Mouse (Mus musculus): ENCODE data around the gene Slc22a23. TPM values are rescaled to one million over a fixed set of nuclear protein-coding genes. Genes with fewer than 3 reads are reported as not detected.
A peak's percentile ranks its signal among the peaks of the same experiment; 100 is the strongest.

Gene Slc22a23
- total RNA-seq, 1 experiment: 5.9 TPM

DNA sequence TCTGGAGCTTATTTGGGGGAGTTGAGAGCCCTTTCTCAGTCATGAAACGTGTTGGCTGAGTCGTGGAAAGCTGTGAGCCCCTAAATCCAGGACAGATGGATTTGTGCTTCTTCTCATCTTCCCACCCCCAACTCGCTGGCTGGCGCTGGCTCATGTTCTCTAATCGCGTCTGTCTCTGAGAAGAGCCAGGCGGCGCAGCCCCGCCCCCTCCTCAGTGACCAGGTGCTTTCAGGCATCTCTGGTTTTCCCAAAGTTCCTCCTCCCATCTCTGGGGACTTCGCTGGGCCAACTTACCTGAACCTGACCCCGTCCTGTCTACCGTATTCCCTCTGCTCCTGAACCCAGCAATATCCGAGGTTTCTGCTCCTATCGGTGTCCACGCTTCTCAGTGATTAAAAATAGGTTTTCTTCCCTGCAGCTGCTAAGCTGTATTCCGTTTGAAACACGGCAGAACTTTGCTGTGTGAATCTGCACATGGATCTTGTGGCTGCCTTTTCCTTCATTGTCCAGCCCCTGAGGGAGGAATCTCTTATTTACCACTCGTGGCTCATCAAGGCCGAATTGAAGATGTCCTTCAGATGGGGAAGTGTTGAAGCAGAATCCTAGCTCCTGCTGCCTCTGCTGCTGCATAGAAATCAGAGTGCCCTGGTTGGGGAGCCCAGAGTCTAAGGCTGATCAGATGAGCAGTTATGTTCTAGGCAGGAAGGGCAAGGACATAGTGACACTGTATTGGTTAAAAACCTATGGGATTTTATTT lies 194.5 kb downstream of the Slc22a23 start:
- Histone ChIP-seq H3K4me1 (ENCODE audit: control insufficient read depth in 2 of 2, insufficient read depth in 2 of 2, low read length in 2 of 2, poor library complexity in 1 of 2) (peaks cover 28% of the 10 kb centered on the region in 2 experiments), H3K4me3 (ENCODE audit: insufficient read depth in 1 of 2, low read depth in 1 of 2, low read length in 2 of 2, poor library complexity in 1 of 2, severe bottlenecking in 1 of 2) (peak overlapping the region in 1 of 2 experiments; percentile 1; a peak in 1 of 4 replicates), H3K27ac (ENCODE audit: insufficient read depth, low read depth, low read length, poor library complexity, severe bottlenecking) (no peak overlapping the region; the same call in 1 of the 2 replicates), H3K9me3 (ENCODE audit: control insufficient read depth, insufficient read depth, low read depth, low read length) (no peaks in the 10 kb centered on the region), H3K36me3 (ENCODE audit: control insufficient read depth, insufficient read depth, low read length, poor library complexity, severe bottlenecking) (no peaks in the 10 kb centered on the region), H3K9ac (ENCODE audit: insufficient read depth, low read depth, low read length, poor library complexity, severe bottlenecking) (0 out of 2 replicates have a peak overlapping the region, but pooled peaks have one; percentile 41)
- no peak for DNase-seq (ENCODE audit: low read depth, low spot score)
- in situ Hi-C loops (cut with MboI; ENCODE audit: low sequenced_read_pairs in 2 of 2, unreplicated experiment in 2 of 2): no loop called here
- TF ChIP-seq HCFC1 (IDR thresholded peaks at IDR 0.05; ENCODE audit: borderline replicate concordance, insufficient read depth, low read length) (no peak), ZC3H11A (IDR thresholded peaks at IDR 0.05; ENCODE audit: borderline replicate concordance, low read depth, low read length) (no peak), MAFK (IDR thresholded peaks at IDR 0.05; ENCODE audit: insufficient read depth, low read depth, low read length) (no peak), CHD2 (IDR thresholded peaks at IDR 0.05; ENCODE audit: low read depth, low read length) (no peak), ZNF384 (IDR thresholded peaks at IDR 0.05; ENCODE audit: low read depth, low read length) (no peak)

DNA sequence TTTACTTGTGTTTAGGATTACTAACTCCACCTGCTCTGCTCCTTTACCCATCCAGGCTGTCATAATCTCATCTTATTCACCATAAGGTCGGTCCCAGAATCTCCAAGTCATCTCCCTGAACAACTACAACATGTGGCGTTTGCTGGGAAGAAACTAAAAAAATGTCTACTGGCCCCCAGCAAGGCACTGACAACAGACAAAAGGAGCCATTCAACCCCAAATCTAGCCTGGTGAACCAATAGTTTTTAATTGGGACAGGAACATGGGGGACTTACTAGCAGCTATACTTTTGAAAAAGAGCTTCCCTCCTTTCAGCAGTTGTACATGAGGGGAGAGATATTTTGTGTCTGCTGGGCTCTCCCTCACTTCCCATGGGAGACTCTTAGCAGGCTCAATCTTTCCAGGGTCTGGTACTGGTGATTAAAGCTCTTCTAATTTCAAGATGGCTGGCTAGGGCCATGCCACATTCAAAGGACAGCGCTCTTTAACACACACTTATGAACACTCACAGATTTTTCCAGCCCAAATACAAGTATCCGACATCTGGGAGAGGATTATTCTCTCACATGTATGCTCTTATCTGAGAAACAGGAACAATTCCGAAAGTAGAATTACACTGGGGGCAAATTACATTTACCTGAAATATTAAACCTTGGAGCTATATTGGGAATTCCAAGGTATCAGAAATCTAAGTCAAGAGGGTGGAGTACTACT lies 195.4 kb downstream of the Slc22a23 start:
- H3K36me3 ChIP-seq (ENCODE audit: control insufficient read depth, insufficient read depth, low read length, poor library complexity, severe bottlenecking): no peaks in the 10 kb centered on the region
- H3K27ac ChIP-seq (ENCODE audit: insufficient read depth, low read depth, low read length, poor library complexity, severe bottlenecking): no peak overlapping the region; the same call in 1 of the 2 replicates
- no peak overlapping the region; the same call in 1 of the 2 replicates for H3K9ac ChIP-seq (ENCODE audit: insufficient read depth, low read depth, low read length, poor library complexity, severe bottlenecking)
- no peaks in the 10 kb centered on the region for H3K9me3 ChIP-seq (ENCODE audit: control insufficient read depth, insufficient read depth, low read depth, low read length)
- peak overlapping the region in 1 of 2 experiments; percentile 74; a peak in 1 of 4 replicates for H3K4me3 ChIP-seq (ENCODE audit: insufficient read depth in 1 of 2, low read depth in 1 of 2, low read length in 2 of 2, poor library complexity in 1 of 2, severe bottlenecking in 1 of 2)
- DNase-seq (ENCODE audit: low read depth, low spot score): no peak
- H3K4me1 ChIP-seq (ENCODE audit: control insufficient read depth in 2 of 2, insufficient read depth in 2 of 2, low read length in 2 of 2, poor library complexity in 1 of 2): peaks cover 24 to 25% of the 10 kb centered on the region in 2 experiments
- in situ Hi-C loops (cut with MboI; ENCODE audit: low sequenced_read_pairs in 2 of 2, unreplicated experiment in 2 of 2): no loop called here
- TF ChIP-seq HCFC1 (IDR thresholded peaks at IDR 0.05; ENCODE audit: borderline replicate concordance, insufficient read depth, low read length): no peak
- no peak for TF ChIP-seq CHD2 (IDR thresholded peaks at IDR 0.05; ENCODE audit: low read depth, low read length)
- TF ChIP-seq ZNF384 (IDR thresholded peaks at IDR 0.05; ENCODE audit: low read depth, low read length): no peak
- no peak for TF ChIP-seq MAFK (IDR thresholded peaks at IDR 0.05; ENCODE audit: insufficient read depth, low read depth, low read length)

DNA sequence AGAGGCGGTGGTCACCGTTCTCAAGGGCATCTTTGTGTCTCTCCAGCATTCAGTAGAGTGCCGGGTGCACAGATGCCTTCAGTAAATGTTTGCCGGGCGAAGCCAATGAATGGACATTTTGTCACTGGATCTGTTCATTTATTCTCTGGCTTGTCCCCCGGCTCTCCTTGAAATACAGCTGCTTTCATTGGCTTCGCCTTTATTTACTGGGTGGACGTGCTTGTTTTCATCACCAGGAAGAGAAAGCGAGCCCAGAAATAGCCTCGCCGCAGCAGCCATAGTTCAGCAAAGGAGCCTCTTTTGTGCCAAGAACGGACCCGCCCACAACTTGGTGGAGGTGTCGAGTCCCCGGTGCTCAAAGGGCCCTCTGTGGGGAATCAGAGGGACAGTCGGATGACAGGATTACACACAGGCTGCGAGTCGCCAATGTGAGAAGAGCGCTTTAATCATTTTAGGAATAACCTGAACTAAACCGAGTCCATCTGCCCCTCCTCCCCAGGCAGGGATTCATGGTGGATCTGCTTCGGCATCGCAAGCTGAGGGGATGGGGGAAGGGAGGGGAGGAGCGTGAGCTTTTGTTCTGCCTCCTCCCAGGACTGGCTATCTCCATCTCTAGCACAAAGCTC lies 196.1 kb downstream of the Slc22a23 start:
- Histone ChIP-seq H3K36me3 (ENCODE audit: control insufficient read depth, insufficient read depth, low read length, poor library complexity, severe bottlenecking) (no peaks in the 10 kb centered on the region), H3K4me3 (ENCODE audit: insufficient read depth in 1 of 2, low read depth in 1 of 2, low read length in 2 of 2, poor library complexity in 1 of 2, severe bottlenecking in 1 of 2) (peak overlapping the region; percentile 53 to 74), H3K4me1 (ENCODE audit: control insufficient read depth in 2 of 2, insufficient read depth in 2 of 2, low read length in 2 of 2, poor library complexity in 1 of 2) (peaks cover 22 to 29% of the 10 kb centered on the region in 2 experiments), H3K9ac (ENCODE audit: insufficient read depth, low read depth, low read length, poor library complexity, severe bottlenecking) (peak overlapping the region; percentile 65; the same call in 1 of the 2 replicates), H3K9me3 (ENCODE audit: control insufficient read depth, insufficient read depth, low read depth, low read length) (no peaks in the 10 kb centered on the region), H3K27ac (ENCODE audit: insufficient read depth, low read depth, low read length, poor library complexity, severe bottlenecking) (peak overlapping the region; percentile 52; the same call in 1 of the 2 replicates)
- in situ Hi-C loops (cut with MboI; ENCODE audit: low sequenced_read_pairs in 2 of 2, unreplicated experiment in 2 of 2): no loop called here
- TF ChIP-seq ZC3H11A (IDR thresholded peaks at IDR 0.05; ENCODE audit: borderline replicate concordance, low read depth, low read length) (peak; percentile 18; the same call in 1 of the 2 replicates), HCFC1 (IDR thresholded peaks at IDR 0.05; ENCODE audit: borderline replicate concordance, insufficient read depth, low read length) (no peak)
- DNase-seq (ENCODE audit: low read depth, low spot score): peak; percentile 69

DNA sequence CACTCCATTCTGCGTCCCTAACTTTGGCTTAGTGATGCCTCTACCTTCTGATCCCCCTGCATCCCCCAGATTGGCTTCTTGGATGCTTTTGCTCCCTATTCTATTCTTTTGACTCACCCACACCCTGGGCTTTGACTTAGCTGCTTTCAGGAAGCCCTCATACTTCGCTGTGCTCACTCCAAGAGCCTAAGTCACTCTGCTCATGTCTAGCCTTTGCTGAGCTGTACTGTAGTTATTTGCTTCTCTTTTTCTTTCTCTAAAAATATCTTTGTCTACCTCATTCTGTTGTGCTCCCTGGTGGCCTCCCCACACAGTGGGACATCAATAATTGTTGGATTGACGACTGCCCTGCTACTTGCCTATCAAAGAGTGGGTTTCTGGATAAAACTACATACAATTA lies 196.8 kb downstream of the Slc22a23 start:
- Histone ChIP-seq H3K36me3 (ENCODE audit: control insufficient read depth, insufficient read depth, low read length, poor library complexity, severe bottlenecking) (no peaks in the 10 kb centered on the region), H3K4me1 (ENCODE audit: control insufficient read depth in 2 of 2, insufficient read depth in 2 of 2, low read length in 2 of 2, poor library complexity in 1 of 2) (peaks cover 19 to 24% of the 10 kb centered on the region in 2 experiments), H3K9me3 (ENCODE audit: control insufficient read depth, insufficient read depth, low read depth, low read length) (no peaks in the 10 kb centered on the region), H3K27ac (ENCODE audit: insufficient read depth, low read depth, low read length, poor library complexity, severe bottlenecking) (no peak overlapping the region), H3K9ac (ENCODE audit: insufficient read depth, low read depth, low read length, poor library complexity, severe bottlenecking) (no peak overlapping the region), H3K4me3 (ENCODE audit: insufficient read depth in 1 of 2, low read depth in 1 of 2, low read length in 2 of 2, poor library complexity in 1 of 2, severe bottlenecking in 1 of 2) (0 out of 4 replicates have a peak overlapping the region, but pooled peaks of 1 of the 2 experiments have one; percentile 74)
- DNase-seq (ENCODE audit: low read depth, low spot score): no peak
- in situ Hi-C loops (cut with MboI; ENCODE audit: low sequenced_read_pairs in 2 of 2, unreplicated experiment in 2 of 2): no loop called here
- TF ChIP-seq ZC3H11A (IDR thresholded peaks at IDR 0.05; ENCODE audit: borderline replicate concordance, low read depth, low read length) (no peak), ZNF384 (IDR thresholded peaks at IDR 0.05; ENCODE audit: low read depth, low read length) (no peak), HCFC1 (IDR thresholded peaks at IDR 0.05; ENCODE audit: borderline replicate concordance, insufficient read depth, low read length) (no peak), CHD2 (IDR thresholded peaks at IDR 0.05; ENCODE audit: low read depth, low read length) (no peak), MAFK (IDR thresholded peaks at IDR 0.05; ENCODE audit: insufficient read depth, low read depth, low read length) (no peak)

Measured in ES-E14 (cell line).